Mouse (Mus musculus) testis, adult 2 months (tissue): ENCODE data around the gene Tmem143.

Experiments used
- CTCF ChIP-seq: fragments of 200-500 bp; IDR thresholded peaks from 2 replicates; pipeline ENCODE4 v1.5.1; 2012; ENCODE audit warnings: low read depth, mild to moderate bottlenecking, inconsistent platforms, low read length, moderate library complexity; ENCODE audit not compliant: control insufficient read depth, insufficient read depth, insufficient replicate concordance
- POLR2A ChIP-seq: fragments of 200-500 bp; IDR thresholded peaks from 2 replicates; pipeline ENCODE4 v1.6.1; 2012; ENCODE audit warnings: low read depth, mild to moderate bottlenecking, inconsistent platforms, low read length, moderate library complexity; ENCODE audit not compliant: control insufficient read depth

DNA sequence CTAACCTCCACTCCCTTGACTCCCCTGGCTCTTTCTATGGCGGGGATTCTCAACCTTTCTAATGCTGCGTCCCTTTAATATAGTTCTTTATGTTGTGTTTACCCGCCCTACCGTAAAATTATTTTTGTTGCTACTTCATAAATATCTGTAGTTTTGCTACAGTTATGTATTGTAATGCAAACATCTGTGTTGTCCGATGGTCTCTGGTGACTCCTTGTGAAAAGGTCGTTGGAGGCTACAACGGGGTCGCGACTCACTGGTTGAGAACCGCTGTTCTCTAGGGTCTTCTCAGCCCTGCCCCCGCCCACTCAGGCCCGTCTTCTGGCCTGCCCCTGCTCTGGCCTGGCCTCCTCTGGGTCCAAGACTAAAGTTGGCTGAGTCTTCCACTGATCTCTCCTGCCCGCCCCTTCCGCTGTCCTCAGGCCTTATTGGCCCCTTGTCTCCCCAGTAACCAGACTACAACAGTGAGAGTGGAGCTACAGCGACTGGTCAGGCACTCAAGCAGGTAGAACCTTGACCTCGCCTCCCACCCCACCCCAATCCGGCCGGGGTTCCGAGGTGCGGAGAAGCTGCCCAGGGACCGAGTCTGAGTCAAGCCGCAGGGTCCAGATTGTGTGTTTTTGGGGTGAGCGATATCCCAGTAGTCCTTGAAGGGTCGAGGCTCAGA is 27.2 kb downstream of the Tmem143 start, which contains the start of gene Ccdc114:
- TF ChIP-seq CTCF (no peak), POLR2A (peak; percentile 67)
